11 mouse cellular contexts compared by ENCODE assay signal in genomic region chr15:81066976-81067375, GRCm38 (mm10).
DNase-seq lines count a peak whose midpoint lies in the region; ATAC-seq and TF ChIP-seq lines count a peak whose summit lies in the region.
"Had no signal": no experiment of that assay in that cellular context is flagged by ENCODE, and none has a peak within 500 bp of the region (broad histone marks: within the 10 kb centered on the region; RNA-seq: fewer than 3 reads in every experiment).

No protein-coding gene starts in this region.

- no peak; the same call in 1 of the 2 replicates for ATAC-seq in heart, embryonic 11.5 days (replicated peaks; ENCODE audit: insufficient number of reproducible peaks, low FRiP score, low TSS enrichment)
- no peak for ATAC-seq in granulocyte monocyte progenitor cell, adult 5-6 weeks (replicated peaks; ENCODE audit: poor library complexity, severe bottlenecking)
- ATAC-seq: midbrain, embryonic 13.5 days had no signal

- 30% methylated on average over 5 of the region's 5 CpGs for WGBS in heart, embryonic 11.5 days (ENCODE audit: insufficient replicate concordance)

- intact Hi-C loops in left cerebral cortex, adult 2 months (cut with DNase I) = no loop called here

- peaks cover 36% of the 10 kb centered on the region for H3K4me1 ChIP-seq in heart, embryonic 11.5 days (ENCODE audit: control insufficient read depth, insufficient read depth, low read length)

- peak; percentile 97 for DNase-seq in heart, adult 11 months
- DNase-seq in cerebellum, adult 9-10 months = peak; percentile 63
- DNase-seq in heart, adult 8-10 months (ENCODE audit: low spot score) = peak; percentile 53
- peak in 1 of 2 experiments; percentile 25 for DNase-seq in left cerebral cortex, adult 2 months (ENCODE audit: extremely low spot score in 1 of 2, low spot score in 2 of 2)
- no peak for DNase-seq in kidney, adult 18-20 months
- no peak for DNase-seq in adrenal gland, adult 18-20 months (ENCODE audit: low spot score in 2 of 2)
- DNase-seq: thymus, adult 2 months had no signal

- no peak overlapping the region for H3K4me2 ChIP-seq in heart, embryonic 11.5 days
- H3K4me2 ChIP-seq: hindbrain, embryonic 15.5 days; midbrain, embryonic 13.5 days had no signal

- H3K27ac ChIP-seq in heart, embryonic 11.5 days (ENCODE audit: low read depth, low read length) = no peak overlapping the region
- no peak overlapping the region; the same call in 1 of the 2 replicates for H3K27ac ChIP-seq in left cerebral cortex, adult 2 months
- H3K27ac ChIP-seq: hindbrain, embryonic 15.5 days; midbrain, embryonic 13.5 days had no signal

- peak; percentile 2 for TF ChIP-seq CTCF in left cerebral cortex, adult 2 months (IDR thresholded peaks at IDR 0.05)

- H3K9me3 ChIP-seq in heart, embryonic 11.5 days (replicated peaks; ENCODE audit: control insufficient read depth, low read length) = no peaks in the 10 kb centered on the region
- H3K9me3 ChIP-seq: hindbrain, embryonic 15.5 days had no signal

- peaks cover 10% of the 10 kb centered on the region for H3K27me3 ChIP-seq in heart, embryonic 11.5 days (ENCODE audit: control insufficient read depth, insufficient read depth, low read length)
- H3K27me3 ChIP-seq: hindbrain, embryonic 15.5 days; midbrain, embryonic 13.5 days had no signal

- H3K4me3 ChIP-seq in heart, embryonic 11.5 days (ENCODE audit: low read depth, low read length) = no peak overlapping the region
- no peak overlapping the region for H3K4me3 ChIP-seq in left cerebral cortex, adult 2 months
- H3K4me3 ChIP-seq: hindbrain, embryonic 15.5 days; midbrain, embryonic 13.5 days had no signal

- no peaks in the 10 kb centered on the region for H3K36me3 ChIP-seq in heart, embryonic 11.5 days (ENCODE audit: control insufficient read depth, insufficient read depth, low read length)
- H3K36me3 ChIP-seq: hindbrain, embryonic 15.5 days had no signal

- H3K9ac ChIP-seq in heart, embryonic 11.5 days (ENCODE audit: low read depth, low read length) = no peak overlapping the region
- H3K9ac ChIP-seq: hindbrain, embryonic 15.5 days; midbrain, embryonic 13.5 days had no signal

Comparison
In these comparisons a context has a peak if more than half of its experiments do, and no peak if none do; other contexts are left out.
1. DNase-seq: peak in heart, adult 11 months (single experiment), cerebellum, adult 9-10 months (single experiment) and heart, adult 8-10 months (single experiment); none in kidney, adult 18-20 months (single experiment) and adrenal gland, adult 18-20 months (0 of 2).